Mouse (Mus musculus) heart, adult 2 months (tissue): ENCODE results near the gene Unc93b1.

ENCODE experiments used
- CTCF ChIP-seq: fragments of 200-600 bp; IDR thresholded peaks from 2 replicates; pipeline ENCODE4 v1.8.1; 2022; ENCODE audit warnings: antibody characterized with exemption, mild to moderate bottlenecking, moderate library complexity
- EP300 ChIP-seq: fragments of 200-500 bp; IDR thresholded peaks from 2 replicates; pipeline ENCODE4 v1.6.1; 2011; ENCODE audit warnings: low read depth, low read length, control low read depth; ENCODE audit not compliant: insufficient read depth

DNA sequence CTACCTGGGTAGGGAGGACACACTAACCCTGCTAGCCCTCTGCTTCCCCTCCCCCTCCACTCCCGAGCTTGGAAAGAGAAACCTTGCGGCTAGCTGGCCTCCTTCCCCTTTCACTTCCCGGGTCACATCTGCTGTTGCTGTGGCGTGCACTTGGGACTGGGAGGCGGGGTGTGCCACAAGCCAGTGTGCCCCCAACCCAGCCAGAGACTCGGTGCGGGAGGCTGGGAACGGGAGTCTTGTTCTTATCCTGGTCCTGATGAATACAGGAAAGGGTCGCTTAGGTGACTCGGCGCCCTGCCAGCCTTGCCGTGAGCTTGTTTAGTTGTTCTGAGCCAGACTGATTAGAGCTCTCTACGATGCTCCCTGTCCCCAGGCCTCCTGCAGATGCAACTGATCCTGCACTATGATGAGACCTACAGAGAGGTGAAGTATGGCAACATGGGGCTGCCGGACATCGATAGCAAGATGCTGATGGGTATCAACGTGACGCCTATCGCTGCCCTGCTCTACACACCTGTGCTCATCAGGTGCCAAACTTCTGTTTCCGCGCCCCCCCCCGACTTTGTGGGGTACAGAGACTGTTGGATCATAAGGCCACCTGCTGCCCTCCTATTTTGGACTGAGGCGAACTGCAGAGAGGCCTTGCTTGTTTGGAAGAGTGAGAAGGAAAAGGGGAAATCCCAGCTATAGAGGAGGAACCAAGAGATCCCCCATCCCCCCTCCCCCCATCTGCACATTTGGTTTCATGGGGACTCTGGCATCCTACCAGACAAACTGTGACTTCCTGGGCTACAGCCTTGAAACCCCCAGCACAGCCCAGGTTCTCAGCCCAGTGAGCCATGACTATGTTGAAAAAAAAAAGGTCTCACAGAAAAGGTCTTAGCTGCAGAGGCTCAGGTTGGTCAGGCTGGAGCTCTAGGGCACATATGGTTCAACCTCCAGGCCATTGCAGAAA lies 1.2 kb downstream of the Unc93b1 start:
- no peak for TF ChIP-seq CTCF
- TF ChIP-seq EP300 = peak; percentile 76; the same call in 1 of the 2 replicates
